Comparison of ENCODE assay signal across 8 mouse cellular contexts in genomic region chr2:115860600-115861347, GRCm38 (mm10).
DNase-seq lines count a peak whose midpoint lies in the region; ATAC-seq and TF ChIP-seq lines count a peak whose summit lies in the region.

No protein-coding gene starts in this region.

- intact Hi-C loops in left cerebral cortex, postnatal 14 days (cut with DNase I): no loop called here

- H3K4me2 ChIP-seq in forebrain, embryonic 15.5 days (replicated peaks): peak overlapping the region; percentile 41
- H3K4me2 ChIP-seq in hindbrain, embryonic 15.5 days: peak overlapping the region; percentile 51
- peak overlapping the region; percentile 45 for H3K4me2 ChIP-seq in liver, embryonic 14.5 days (ENCODE audit: low read depth)

- H3K4me1 ChIP-seq in forebrain, embryonic 15.5 days: peaks cover 53% of the 10 kb centered on the region
- peaks cover 37% of the 10 kb centered on the region for H3K4me1 ChIP-seq in hindbrain, embryonic 15.5 days (replicated peaks)
- H3K4me1 ChIP-seq in liver, embryonic 14.5 days (replicated peaks; ENCODE audit: control insufficient read depth in 2 of 2, insufficient read depth in 2 of 2, low read length in 1 of 2): 0 out of 4 replicates have a peak, but pooled peaks cover 0 to 1% of the 10 kb centered on the region in 2 experiments

- H3K9ac ChIP-seq in forebrain, embryonic 15.5 days (replicated peaks): peak overlapping the region; percentile 44
- 0 out of 2 replicates have a peak overlapping the region, but pooled peaks have one; percentile 0 for H3K9ac ChIP-seq in hindbrain, embryonic 15.5 days
- H3K9ac ChIP-seq in liver, embryonic 14.5 days (replicated peaks): no peak overlapping the region

- no peaks in the 10 kb centered on the region for H3K9me3 ChIP-seq in forebrain, embryonic 15.5 days
- H3K9me3 ChIP-seq in hindbrain, embryonic 15.5 days: no peaks in the 10 kb centered on the region
- no peaks in the 10 kb centered on the region for H3K9me3 ChIP-seq in liver, embryonic 14.5 days (ENCODE audit: control insufficient read depth, low read length)

- ATAC-seq in forebrain, embryonic 15.5 days (replicated peaks): no peak
- no peak for ATAC-seq in hindbrain, embryonic 15.5 days (ENCODE audit: low FRiP score, low read depth)
- ATAC-seq in liver, embryonic 14.5 days (ENCODE audit: insufficient read depth): no peak

- H3K27ac ChIP-seq in forebrain, embryonic 15.5 days (replicated peaks): peak overlapping the region; percentile 93
- H3K27ac ChIP-seq in hindbrain, embryonic 15.5 days (replicated peaks): peak overlapping the region; percentile 88
- no peak overlapping the region for H3K27ac ChIP-seq in liver, embryonic 14.5 days

- H3K36me3 ChIP-seq in forebrain, embryonic 15.5 days: peaks cover 13% of the 10 kb centered on the region; the same call in 1 of the 2 replicates
- H3K36me3 ChIP-seq in hindbrain, embryonic 15.5 days: 0 out of 2 replicates have a peak, but pooled peaks cover 3% of the 10 kb centered on the region
- H3K36me3 ChIP-seq in liver, embryonic 14.5 days (replicated peaks; ENCODE audit: control insufficient read depth, insufficient read depth, low read depth): no peaks in the 10 kb centered on the region

- TF ChIP-seq EP300 in liver, embryonic 14.5 days (IDR thresholded peaks at IDR 0.05; ENCODE audit: low read depth): no peak

- H3K4me3 ChIP-seq in forebrain, embryonic 15.5 days: peak overlapping the region; percentile 17
- peak overlapping the region; percentile 18 for H3K4me3 ChIP-seq in hindbrain, embryonic 15.5 days
- peak overlapping the region; percentile 8 to 21; a peak in 3 of 4 replicates for H3K4me3 ChIP-seq in liver, embryonic 14.5 days (ENCODE audit: insufficient read depth in 1 of 2, low read depth in 2 of 2, low read length in 2 of 2)

- 5% methylated on average over 25 of the region's 25 CpGs for WGBS in forebrain, embryonic 15.5 days
- 5% methylated on average over 25 of the region's 25 CpGs for WGBS in hindbrain, embryonic 15.5 days
- WGBS in liver, embryonic 14.5 days (ENCODE audit: insufficient replicate concordance): 6% methylated on average over 25 of the region's 25 CpGs

- peak; percentile 47 for DNase-seq in ovary, postnatal 10 days (ENCODE audit: low spot score)
- no peak for DNase-seq in ovary, postnatal 14 days (ENCODE audit: low spot score)
- DNase-seq in liver, embryonic 14.5 days (ENCODE audit: low read depth in 3 of 3, low spot score in 3 of 3): no peak
- peak; percentile 56 for DNase-seq in retina, postnatal 1 day
- DNase-seq in natural killer cell, adult 2 months (ENCODE audit: low spot score in 2 of 2): no peak
- no peak for DNase-seq in left cerebral cortex, postnatal 14 days (ENCODE audit: low spot score in 2 of 2)

- TF ChIP-seq CTCF in liver, embryonic 14.5 days (IDR thresholded peaks at IDR 0.05; ENCODE audit: low read depth): no peak

- no peaks in the 10 kb centered on the region for H3K27me3 ChIP-seq in forebrain, embryonic 15.5 days
- H3K27me3 ChIP-seq in hindbrain, embryonic 15.5 days: peaks cover 4% of the 10 kb centered on the region; the same call in 1 of the 2 replicates
- H3K27me3 ChIP-seq in liver, embryonic 14.5 days (ENCODE audit: control insufficient read depth, insufficient read depth, low read length): peaks cover 55% of the 10 kb centered on the region

Comparison
In these comparisons a context has a peak if more than half of its experiments do, and no peak if none do; other contexts are left out.
1. DNase-seq: peak in ovary, postnatal 10 days (single experiment) and retina, postnatal 1 day (single experiment); none in ovary, postnatal 14 days (single experiment), liver, embryonic 14.5 days (0 of 3), natural killer cell, adult 2 months (0 of 2) and left cerebral cortex, postnatal 14 days (0 of 2).
2. Peak in every context shown above with its lines, with median percentiles within 50 percentile points of each other: H3K4me2 ChIP-seq and H3K4me3 ChIP-seq.